Mouse (Mus musculus): ENCODE results near the gene Csnk1d.

GRCm38 (mm10) chr11:120984448-120985330 is 6.4 kb downstream of the Csnk1d start:
- TF ChIP-seq HCFC1 (IDR thresholded peaks at IDR 0.05; ENCODE audit: borderline replicate concordance, insufficient read depth, low read length) (no peak), ZNF384 (IDR thresholded peaks at IDR 0.05; ENCODE audit: low read depth, low read length) (no peak), MAFK (IDR thresholded peaks at IDR 0.05; ENCODE audit: insufficient read depth, low read depth, low read length) (no peak), ZC3H11A (IDR thresholded peaks at IDR 0.05; ENCODE audit: borderline replicate concordance, low read depth, low read length) (no peak), CHD2 (IDR thresholded peaks at IDR 0.05; ENCODE audit: low read depth, low read length) (no peak)
